ENCODE assay signal across 26 mouse cellular contexts in genomic region chr7:37544011-37544410, GRCm38 (mm10).
"Had no signal": no experiment of that assay in that cellular context is flagged by ENCODE, and none has a peak within 500 bp of the region (broad histone marks: within the 10 kb centered on the region; RNA-seq: fewer than 3 reads in every experiment).

No protein-coding gene starts in this region.

- H3K27me3 ChIP-seq: intestine, embryonic 15.5 days; limb, embryonic 12.5 days; limb, embryonic 15.5 days; liver, embryonic 12.5 days; liver, embryonic 15.5 days; midbrain, embryonic 13.5 days had no signal

- ATAC-seq: intestine, embryonic 15.5 days; liver, embryonic 12.5 days; midbrain, embryonic 13.5 days; midbrain, embryonic 16.5 days had no signal

- H3K9me3 ChIP-seq: intestine, embryonic 15.5 days; limb, embryonic 12.5 days; limb, embryonic 15.5 days; liver, embryonic 12.5 days; liver, embryonic 15.5 days; midbrain, embryonic 10.5 days; midbrain, embryonic 13.5 days had no signal

- H3K4me3 ChIP-seq: intestine, embryonic 15.5 days; limb, embryonic 12.5 days; limb, embryonic 15.5 days; liver, embryonic 12.5 days; liver, embryonic 15.5 days; midbrain, embryonic 10.5 days; midbrain, embryonic 13.5 days; myocyte had no signal

- H3K9ac ChIP-seq: intestine, embryonic 15.5 days; limb, embryonic 12.5 days; limb, embryonic 15.5 days; liver, embryonic 12.5 days; liver, embryonic 15.5 days; midbrain, embryonic 13.5 days had no signal

- H3K4me2 ChIP-seq: intestine, embryonic 15.5 days; limb, embryonic 12.5 days; limb, embryonic 15.5 days; liver, embryonic 12.5 days; liver, embryonic 15.5 days; midbrain, embryonic 13.5 days had no signal

- H3K4me1 ChIP-seq: intestine, embryonic 15.5 days; limb, embryonic 15.5 days; liver, embryonic 12.5 days; liver, embryonic 15.5 days had no signal

- H3K27ac ChIP-seq: intestine, embryonic 15.5 days; limb, embryonic 12.5 days; limb, embryonic 15.5 days; liver, embryonic 12.5 days; liver, embryonic 15.5 days; midbrain, embryonic 10.5 days; midbrain, embryonic 13.5 days; stomach, postnatal 0 days had no signal

- H3K36me3 ChIP-seq: intestine, embryonic 15.5 days; limb, embryonic 12.5 days; limb, embryonic 15.5 days; liver, embryonic 12.5 days; liver, embryonic 15.5 days had no signal

- DNase-seq: kidney, adult 11 months; kidney, adult 8-10 months; kidney, postnatal 14 days; kidney, postnatal 4 days; layer of hippocampus, adult 9-11 months; layer of hippocampus, postnatal 36 days; left cerebral cortex, postnatal 4 days; lung, adult 2 months; lung, postnatal 14 days; lung, postnatal 4 days; right cerebral cortex, adult 18-20 months; right cerebral cortex, postnatal 14 days; right cerebral cortex, postnatal 4 days; thymus, adult 2 months; thymus, postnatal 14 days; thymus, postnatal 4 days had no signal
